Mouse (Mus musculus) NIH3T3 (cell line): ENCODE measurements around the gene Gna12.
A peak's percentile ranks its signal among the peaks of the same experiment; 100 is the strongest.

ENCODE experiments used
- DNase-seq: peaks from one replicate; pipeline ENCODE4 v3.0.0-alpha.2; 2012; ENCODE audit warnings: low read depth

The Gna12 gene

GRCm38 (mm10) chr5:140830314-140831063, at the start of gene Gna12:
Gene Gna12 (minus strand): TSS chr5:140830431.
- peak; percentile 99 for DNase-seq

DNA sequence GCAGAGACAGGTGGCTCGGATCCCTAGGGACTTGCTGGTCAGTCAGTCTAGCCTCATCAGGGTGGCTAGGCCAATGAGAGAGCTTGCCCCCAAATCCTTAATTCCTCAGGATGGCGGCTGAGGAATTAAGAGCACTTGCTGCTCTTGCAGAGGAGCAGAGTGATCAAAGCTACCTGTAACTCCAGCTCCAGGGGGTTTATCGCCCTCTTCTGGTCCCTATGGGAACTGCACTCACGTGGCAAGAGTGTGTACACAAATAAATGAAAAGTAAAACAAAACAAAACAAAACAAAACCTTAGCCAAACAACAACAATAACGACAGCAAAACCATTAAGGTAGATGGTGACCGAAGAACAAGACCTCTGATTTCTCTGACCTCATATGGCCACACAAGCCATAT, 48.4 kb upstream of the Gna12 start:
- no peak for DNase-seq

DNA sequence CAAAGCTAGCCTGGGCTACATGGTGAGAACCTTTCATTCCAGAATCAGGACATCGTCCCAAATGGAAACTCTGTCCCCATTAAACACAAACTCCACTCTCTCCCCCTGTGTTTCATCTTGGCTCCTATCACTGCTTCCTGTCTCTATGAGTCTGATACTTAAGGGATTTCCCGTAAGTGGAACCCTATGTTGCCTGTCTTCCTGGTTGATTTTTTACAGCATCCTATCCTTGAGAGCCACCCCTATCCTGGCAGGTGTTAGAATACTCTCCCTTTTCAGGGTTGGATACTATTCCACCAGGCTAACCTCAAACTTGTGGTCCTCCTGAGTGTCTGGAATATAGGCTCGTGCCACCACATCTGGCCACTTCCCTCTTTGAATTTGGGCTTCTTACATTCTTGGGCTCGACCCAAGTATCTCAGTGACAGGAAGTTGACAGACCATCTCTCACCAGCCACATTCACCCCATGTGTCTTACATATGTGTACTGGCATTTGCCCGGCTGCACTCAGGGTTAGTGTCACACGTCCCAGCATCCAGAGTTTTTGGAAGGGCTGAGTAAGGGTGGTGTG, 43.6 kb upstream of the Gna12 start:
- no peak for DNase-seq

DNA sequence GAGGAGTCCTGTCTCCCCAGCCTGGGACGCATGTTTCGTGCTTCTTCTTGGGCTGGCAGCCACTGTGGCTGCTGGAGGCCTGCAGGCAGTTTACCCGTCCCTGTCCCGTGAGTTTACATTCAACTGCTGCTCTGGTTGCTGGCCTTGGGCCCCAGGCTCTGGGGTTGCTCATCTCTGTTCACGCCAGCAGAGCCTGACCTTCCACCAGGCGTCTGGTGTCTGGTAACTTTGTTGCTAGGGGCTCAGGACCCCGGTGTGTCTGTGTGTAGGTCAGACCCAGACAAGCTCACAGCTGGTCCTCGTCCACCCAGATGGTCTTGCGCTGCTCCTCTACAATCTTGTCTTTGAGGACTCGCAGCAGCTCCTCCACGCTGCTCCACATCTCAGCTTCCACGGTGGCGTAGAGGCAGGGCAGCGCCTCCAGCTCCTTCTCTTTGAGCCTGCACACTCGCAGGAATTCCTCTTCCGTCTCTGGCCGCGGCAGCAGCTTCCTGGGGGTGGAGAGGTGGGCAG, 42.9 kb upstream of the Gna12 start:
- no peak for DNase-seq

GRCm38 (mm10) chr5:140872532-140873038, 42.4 kb upstream of the Gna12 start:
- DNase-seq: no peak

DNA sequence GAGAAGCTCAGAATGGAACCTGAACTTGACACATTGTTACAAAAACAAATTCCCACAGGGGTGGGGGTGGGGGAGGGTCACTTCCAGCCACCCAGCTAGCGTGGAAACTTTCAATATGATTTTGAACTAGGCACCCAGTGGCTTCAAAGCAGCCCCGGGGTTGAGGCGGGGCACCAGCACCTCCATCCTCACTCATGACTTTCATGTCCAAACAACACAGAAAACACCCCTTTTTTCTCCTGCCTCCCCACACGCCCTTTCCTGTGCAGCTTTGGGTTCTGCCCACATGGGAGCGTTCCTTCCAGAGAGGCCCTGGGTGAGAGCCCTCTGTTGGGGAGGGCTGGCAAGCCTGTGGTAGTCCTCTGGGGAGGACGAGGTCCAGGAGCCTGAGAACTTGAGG, 41.0 kb upstream of the Gna12 start:
- DNase-seq: no peak

GRCm38 (mm10) chr5:140869034-140869433, 38.8 kb upstream of the Gna12 start:
- peak; percentile 74 for DNase-seq

- DNase-seq: no peak
Measured at GRCm38 (mm10) chr5:140859730-140860129, 29.5 kb upstream of the Gna12 start.

GRCm38 (mm10) chr5:140858335-140858734, 28.1 kb upstream of the Gna12 start:
- no peak for DNase-seq

GRCm38 (mm10) chr5:140857432-140858154, 27.4 kb upstream of the Gna12 start:
- no peak for DNase-seq

DNA sequence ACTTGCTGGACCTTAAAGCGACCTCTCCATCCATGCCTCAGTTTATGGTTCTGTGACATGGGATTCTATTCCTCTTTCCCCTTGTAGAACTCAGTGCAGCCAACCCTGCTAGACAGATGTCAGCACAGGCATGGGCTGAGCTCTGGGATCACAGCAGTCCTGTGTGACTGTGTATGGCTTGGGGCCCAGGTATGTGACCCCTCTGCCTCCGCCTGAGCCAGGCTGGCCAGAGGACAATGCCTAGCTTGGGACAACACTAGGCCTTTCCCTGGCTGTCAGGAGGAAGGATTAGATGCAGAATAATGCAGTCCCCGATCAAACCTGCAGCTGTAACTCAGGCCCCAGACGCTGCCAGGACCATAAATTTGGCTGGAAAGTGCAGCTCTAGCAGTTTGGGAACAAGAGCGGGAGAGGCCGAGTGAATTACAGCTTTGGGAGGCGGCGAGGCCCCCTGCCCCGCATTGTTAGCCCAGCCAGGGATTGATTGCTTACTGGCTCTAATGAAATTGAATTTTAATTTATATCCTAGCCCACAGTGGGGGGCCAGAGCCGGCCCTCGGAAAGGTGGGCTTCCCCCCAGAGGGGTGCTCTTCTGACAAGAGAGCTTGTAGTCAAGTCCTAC, 25.8 kb upstream of the Gna12 start:
- no peak for DNase-seq

DNA sequence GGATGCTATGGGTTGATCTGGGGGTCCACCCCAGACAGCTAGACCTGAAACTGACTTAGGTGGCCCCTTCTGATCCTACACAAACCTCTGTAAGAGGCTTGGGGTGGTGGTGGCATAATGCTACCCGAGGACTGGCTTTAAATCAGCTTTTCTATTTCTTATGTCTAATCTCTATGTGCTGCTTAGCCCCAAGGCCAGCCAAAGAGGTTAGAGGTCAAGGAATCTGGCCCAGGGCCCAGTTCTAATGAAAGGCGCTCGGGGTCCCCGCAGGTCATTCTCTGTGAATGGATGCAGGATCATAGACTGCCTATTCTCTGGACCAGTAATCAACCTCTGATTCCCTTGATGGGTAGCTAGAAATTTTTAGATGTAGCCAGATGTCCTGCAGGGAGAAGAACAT, 24.5 kb upstream of the Gna12 start:
- no peak for DNase-seq

GRCm38 (mm10) chr5:140853723-140854122, 23.5 kb upstream of the Gna12 start:
- DNase-seq: no peak

DNA sequence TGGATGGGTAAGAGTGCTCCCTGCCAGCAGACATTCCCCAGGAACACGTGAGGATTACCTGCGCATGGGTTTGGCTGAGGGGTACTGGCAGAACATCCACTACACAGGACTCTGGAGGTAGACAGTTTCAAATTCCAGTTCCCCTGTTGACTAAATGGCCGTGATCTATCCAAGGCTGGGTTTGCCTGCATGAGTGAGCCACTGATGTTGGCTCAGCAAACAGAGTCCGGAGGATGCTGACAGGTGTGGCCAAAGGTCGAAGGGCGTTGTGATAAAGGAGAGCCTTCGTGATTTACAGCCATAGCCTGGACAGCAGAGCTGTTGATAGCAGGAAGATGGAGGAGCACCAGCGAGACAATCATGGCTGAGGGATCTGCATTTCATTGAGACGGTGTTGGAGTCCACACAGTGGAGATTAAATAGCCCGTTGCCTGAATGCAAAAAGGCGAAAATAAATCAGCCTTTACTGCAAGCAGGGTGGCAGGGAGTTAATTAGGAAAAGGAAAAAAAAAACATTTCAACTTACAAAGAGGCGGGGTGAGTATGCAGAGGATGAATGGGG, 22.3 kb upstream of the Gna12 start:
- no peak for DNase-seq

GRCm38 (mm10) chr5:140847300-140847729, 17.1 kb upstream of the Gna12 start:
- peak; percentile 79 for DNase-seq

DNA sequence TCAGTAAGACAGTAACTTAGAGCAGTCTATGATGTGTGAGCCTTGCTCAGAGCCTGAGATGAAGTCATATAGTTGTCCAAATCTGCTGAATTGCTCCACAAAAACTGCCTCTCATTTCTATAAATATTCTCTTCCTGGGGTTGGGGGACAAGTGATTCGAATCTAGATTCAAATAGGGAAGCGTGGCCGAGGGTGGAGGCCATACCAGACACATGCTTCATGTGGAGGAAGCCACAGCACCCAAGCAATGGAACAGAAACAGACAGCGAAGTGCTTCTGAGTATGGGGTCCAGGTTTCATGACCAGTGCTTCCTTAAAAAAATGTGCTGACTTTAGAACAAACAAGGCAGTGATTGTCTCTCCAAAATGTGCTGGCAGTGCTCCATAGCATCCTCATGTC, 11.7 kb upstream of the Gna12 start:
- DNase-seq: no peak

DNA sequence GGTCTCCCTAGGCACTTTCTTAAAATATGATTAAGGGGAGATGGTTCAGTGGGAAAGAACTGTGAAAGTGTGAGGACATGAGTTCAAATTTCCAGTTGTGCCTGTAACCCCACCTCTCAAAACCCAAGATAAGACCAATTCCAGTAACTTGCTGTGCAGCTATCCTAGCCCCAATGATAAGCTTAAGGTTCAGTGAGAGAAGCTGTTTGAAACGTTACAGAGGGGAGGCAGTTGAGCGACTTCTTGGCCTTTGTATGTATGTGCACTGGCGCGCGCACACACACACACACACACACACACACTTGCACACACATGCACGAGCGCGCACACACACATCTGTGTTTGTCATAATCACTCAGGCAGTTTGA, 817 bp upstream of the Gna12 start:
- DNase-seq: no peak

GRCm38 (mm10) chr5:140829911-140830294, 328 bp downstream of the Gna12 start:
- no peak for DNase-seq

GRCm38 (mm10) chr5:140829081-140829910, 935 bp downstream of the Gna12 start:
- DNase-seq: peak; percentile 70

DNA sequence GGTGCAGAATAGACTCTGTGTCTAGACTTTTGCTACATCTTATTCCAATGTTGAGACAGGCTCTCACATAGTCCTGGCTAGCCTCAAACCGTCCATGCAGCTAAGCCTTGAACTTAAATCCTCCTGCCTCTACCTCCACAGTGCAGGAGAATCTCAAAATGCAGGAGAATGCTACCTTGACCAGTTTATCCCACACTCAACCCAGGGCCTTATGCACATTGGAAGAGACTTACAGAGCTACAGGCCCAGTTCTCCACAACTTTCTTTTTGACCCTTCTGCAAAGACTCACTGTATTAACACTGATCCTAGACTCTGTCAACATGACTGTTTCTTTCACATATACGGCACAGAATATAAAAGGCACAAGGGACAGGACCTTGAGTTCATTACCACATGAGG, 1.9 kb downstream of the Gna12 start:
- no peak for DNase-seq

- DNase-seq: no peak
Measured at GRCm38 (mm10) chr5:140827896-140828295, 2.3 kb downstream of the Gna12 start.
